Mouse (Mus musculus) C2C12 (cell line): ENCODE measurements around the gene Ska2. TPM values are rescaled to one million over a fixed set of nuclear protein-coding genes. Genes with fewer than 3 reads are reported as not detected.

Experiments
- H3K27me3 ChIP-seq: one replicate; pipeline ENCODE4 v1.6.1; 2011; ENCODE audit not compliant: control insufficient read depth, insufficient read depth, insufficient read length
- H3K36me3 ChIP-seq: one replicate; pipeline ENCODE4 v1.6.1; 2011; ENCODE audit not compliant: control insufficient read depth, insufficient read depth
- H3K4me3 ChIP-seq: one replicate; pipeline ENCODE4 v1.5.1; 2011; ENCODE audit warnings: mild to moderate bottlenecking, control low read depth; ENCODE audit not compliant: poor library complexity, insufficient read depth, severe bottlenecking
- H3K79me2 ChIP-seq: one replicate; pipeline ENCODE4 v1.6.1; 2011; ENCODE audit not compliant: control insufficient read depth, insufficient read depth
- H3K79me3 ChIP-seq: one replicate; pipeline ENCODE4 v1.6.1; 2011; ENCODE audit warnings: low read depth, control low read depth
- H3ac ChIP-seq: one replicate; pipeline ENCODE3; 2011; ENCODE audit warnings: low read depth; ENCODE audit not compliant: control insufficient read depth, insufficient read length
- CEBPB ChIP-seq: IDR thresholded peaks from one replicate; pipeline ENCODE4 v1.6.1; 2011; ENCODE audit warnings: low read depth, mild to moderate bottlenecking, control low read depth, moderate library complexity
- CTCF ChIP-seq: IDR thresholded peaks from one replicate; pipeline ENCODE4 v1.5.1; 2011; ENCODE audit not compliant: control insufficient read depth, insufficient read depth, insufficient read length
- FOSL1 ChIP-seq: IDR thresholded peaks from one replicate; pipeline ENCODE4 v1.8.0; 2011; ENCODE audit warnings: mild to moderate bottlenecking, low read length; ENCODE audit not compliant: poor library complexity, insufficient read depth, severe bottlenecking
- MAX ChIP-seq: IDR thresholded peaks from one replicate; pipeline ENCODE4 v1.6.1; 2011; ENCODE audit warnings: mild to moderate bottlenecking, control low read depth
- MYOD1 ChIP-seq: IDR thresholded peaks from one replicate; pipeline ENCODE4 v1.6.1; 2011; ENCODE audit warnings: low read depth; ENCODE audit not compliant: control insufficient read depth, insufficient read length
- MYOG ChIP-seq: IDR thresholded peaks from one replicate; pipeline ENCODE4 v1.6.1; 2011; ENCODE audit not compliant: control insufficient read depth, insufficient read length; ENCODE audit errors: extremely low read depth
- USF1 ChIP-seq: IDR thresholded peaks from one replicate; pipeline ENCODE4 v1.6.1; 2011; ENCODE audit warnings: low read depth, mild to moderate bottlenecking, control low read depth, moderate library complexity
- polyA plus RNA-seq: library from polyadenylated mRNA; unstranded; fragments of >200 nt; fragmentation: generic; extraction: Trizol; gene quantifications from one replicate; pipeline ENCODE4 v1.2.1, GENCODE M21; 2012; ENCODE audit warnings: missing spikeins

Gene Ska2
- polyA plus RNA-seq, 1 experiment: 15.1 TPM

GRCm38 (mm10) chr11:87083712-87084111, 25.3 kb upstream of the Ska2 start:
- TF ChIP-seq CEBPB: no peak
- TF ChIP-seq FOSL1: no peak
- no peak for TF ChIP-seq MAX
- no peak for TF ChIP-seq CTCF
- no peak for TF ChIP-seq MYOG
- no peak for TF ChIP-seq MYOD1
- no peak for TF ChIP-seq USF1
- H3K79me2 ChIP-seq: peaks cover 59% of the 10 kb centered on the region
- no peak overlapping the region for H3ac ChIP-seq
- H3K79me3 ChIP-seq: peaks cover 29% of the 10 kb centered on the region
- peaks cover 64% of the 10 kb centered on the region for H3K36me3 ChIP-seq
- no peak overlapping the region for H3K4me3 ChIP-seq
- no peaks in the 10 kb centered on the region for H3K27me3 ChIP-seq

GRCm38 (mm10) chr11:87085461-87085860, 23.6 kb upstream of the Ska2 start:
- H3K79me3 ChIP-seq: peaks cover 29% of the 10 kb centered on the region
- H3K79me2 ChIP-seq: peaks cover 46% of the 10 kb centered on the region
- no peaks in the 10 kb centered on the region for H3K27me3 ChIP-seq
- H3ac ChIP-seq: no peak overlapping the region
- H3K4me3 ChIP-seq: peak overlapping the region; percentile 97
- TF ChIP-seq MYOD1 (no peak), MYOG (no peak)
- peaks cover 58% of the 10 kb centered on the region for H3K36me3 ChIP-seq

- peaks cover 58% of the 10 kb centered on the region for H3K36me3 ChIP-seq
- no peaks in the 10 kb centered on the region for H3K27me3 ChIP-seq
- peak within 1 kb of the TSS; percentile 87 for H3ac ChIP-seq
- H3K79me2 ChIP-seq: peaks cover 46% of the 10 kb centered on the region
- peaks cover 27% of the 10 kb centered on the region for H3K79me3 ChIP-seq
- H3K4me3 ChIP-seq: peak within 1 kb of the TSS; percentile 97
- TF ChIP-seq CTCF: no peak
- peak; percentile 86 for TF ChIP-seq CEBPB
- peak; percentile 54 for TF ChIP-seq MAX
- TF ChIP-seq MYOG: no peak
Observed at GRCm38 (mm10) chr11:87086290-87086984, 22.6 kb upstream of the Ska2 start, which contains the start of gene Smg8. Smg8 (minus strand) TSS chr11:87086774.

- H3K36me3 ChIP-seq: peaks cover 58% of the 10 kb centered on the region
- no peak overlapping the region for H3ac ChIP-seq
- peaks cover 27% of the 10 kb centered on the region for H3K79me3 ChIP-seq
- H3K4me3 ChIP-seq: peak overlapping the region; percentile 97
- no peaks in the 10 kb centered on the region for H3K27me3 ChIP-seq
- H3K79me2 ChIP-seq: peaks cover 39% of the 10 kb centered on the region
- no peak for TF ChIP-seq MYOG
- no peak for TF ChIP-seq MAX
- no peak for TF ChIP-seq FOSL1
- TF ChIP-seq MYOD1: no peak
- no peak for TF ChIP-seq CTCF
- TF ChIP-seq USF1: no peak
Observed at GRCm38 (mm10) chr11:87087142-87087541, 21.9 kb upstream of the Ska2 start.

GRCm38 (mm10) chr11:87108409-87108754, 652 bp upstream of the Ska2 start, which contains the start of gene Prr11:
Prr11 (minus strand) TSS chr11:87108708.
- H3K27me3 ChIP-seq: no peaks in the 10 kb centered on the region
- peaks cover 83% of the 10 kb centered on the region for H3K79me2 ChIP-seq
- no peak for TF ChIP-seq CEBPB
- TF ChIP-seq FOSL1: no peak
- no peak for TF ChIP-seq USF1
- TF ChIP-seq CTCF: no peak
- H3ac ChIP-seq: peak within 1 kb of the TSS; percentile 95
- H3K36me3 ChIP-seq: peaks cover 58% of the 10 kb centered on the region
- peaks cover 67% of the 10 kb centered on the region for H3K79me3 ChIP-seq
- peak within 1 kb of the TSS; percentile 90 for H3K4me3 ChIP-seq

GRCm38 (mm10) chr11:87109519-87110171, 611 bp downstream of the Ska2 start:
- Histone ChIP-seq H3K36me3 (peaks cover 58% of the 10 kb centered on the region), H3ac (peak overlapping the region; percentile 95), H3K79me3 (peaks cover 79% of the 10 kb centered on the region), H3K4me3 (peak overlapping the region; percentile 90), H3K79me2 (peaks cover 95% of the 10 kb centered on the region), H3K27me3 (no peaks in the 10 kb centered on the region)
- TF ChIP-seq MAX (no peak), FOSL1 (no peak)
